Mouse (Mus musculus) heart, postnatal 0 days (tissue): ENCODE data around the gene Tbx2.

Source experiments
- CTCF ChIP-seq: IDR thresholded peaks from 2 replicates; pipeline ENCODE4 v1.5.1; 2016; ENCODE audit warnings: antibody characterized with exemption, control low read depth, low read depth
- EP300 ChIP-seq: IDR thresholded peaks from 2 replicates; pipeline ENCODE4 v1.6.1; 2016; ENCODE audit warnings: antibody characterized with exemption, low read depth

GRCm38 (mm10) chr11:85844144-85844965 lies 12.0 kb downstream of the Tbx2 start:
- peak; percentile 91 for TF ChIP-seq CTCF
- TF ChIP-seq EP300 = no peak
